Mouse (Mus musculus): Measurements from ENCODE around the gene Cmpk2. TPM values are rescaled to one million over a fixed set of nuclear protein-coding genes. Genes with fewer than 3 reads are reported as not detected.

Cmpk2 gene
- polyA plus RNA-seq, 1 experiment = 43.6 TPM

- Histone ChIP-seq H3K27me3 (ENCODE audit: control insufficient read depth, insufficient read depth, low read length) (no peaks in the 10 kb centered on the region), H3K27ac (ENCODE audit: insufficient read depth, low read depth, low read length) (no peak overlapping the region), H3K4me1 (ENCODE audit: control insufficient read depth, insufficient read depth, insufficient read length, low read length) (no peaks in the 10 kb centered on the region), H3K36me3 (ENCODE audit: control insufficient read depth, insufficient read depth, low read length) (no peaks in the 10 kb centered on the region), H3K4me3 (ENCODE audit: low read depth, low read length) (no peak overlapping the region)
- 85% methylated on average over 4 of the region's 4 CpGs for WGBS
- TF ChIP-seq CTCF (IDR thresholded peaks at IDR 0.05; ENCODE audit: extremely low read depth, insufficient read length, insufficient replicate concordance, low read depth, low read length) = no peak
- no peak for TF ChIP-seq POLR2A (IDR thresholded peaks at IDR 0.05; ENCODE audit: low read depth, low read length)
Measured at GRCm38 (mm10) chr12:26510971-26511370, 42.0 kb downstream of the Cmpk2 start.

- Histone ChIP-seq H3K4me1 (ENCODE audit: control insufficient read depth, insufficient read depth, insufficient read length, low read length) (no peaks in the 10 kb centered on the region), H3K27ac (ENCODE audit: insufficient read depth, low read depth, low read length) (no peak overlapping the region), H3K4me3 (ENCODE audit: low read depth, low read length) (no peak overlapping the region), H3K36me3 (ENCODE audit: control insufficient read depth, insufficient read depth, low read length) (no peaks in the 10 kb centered on the region), H3K27me3 (ENCODE audit: control insufficient read depth, insufficient read depth, low read length) (no peaks in the 10 kb centered on the region)
- TF ChIP-seq CTCF (IDR thresholded peaks at IDR 0.05; ENCODE audit: extremely low read depth, insufficient read length, insufficient replicate concordance, low read depth, low read length) (no peak), POLR2A (IDR thresholded peaks at IDR 0.05; ENCODE audit: low read depth, low read length) (no peak)
- WGBS = 80% methylated on average over 3 of the region's 3 CpGs
Measured at GRCm38 (mm10) chr12:26518206-26518605, 49.2 kb downstream of the Cmpk2 start.

- no peak for TF ChIP-seq POLR2A (IDR thresholded peaks at IDR 0.05; ENCODE audit: low read depth, low read length)
- no peak for TF ChIP-seq CTCF (IDR thresholded peaks at IDR 0.05; ENCODE audit: extremely low read depth, insufficient read length, insufficient replicate concordance, low read depth, low read length)
- H3K36me3 ChIP-seq (ENCODE audit: control insufficient read depth, insufficient read depth, low read length) = no peaks in the 10 kb centered on the region
- 14% methylated on average over 3 of the region's 3 CpGs for WGBS
Measured at GRCm38 (mm10) chr12:26524943-26525697, 56.1 kb downstream of the Cmpk2 start.

GRCm38 (mm10) chr12:26525698-26526026, 56.7 kb downstream of the Cmpk2 start:
- TF ChIP-seq POLR2A (IDR thresholded peaks at IDR 0.05; ENCODE audit: low read depth, low read length) = no peak
- no peak for TF ChIP-seq CTCF (IDR thresholded peaks at IDR 0.05; ENCODE audit: extremely low read depth, insufficient read length, insufficient replicate concordance, low read depth, low read length)
- 23% methylated on average over 5 of the region's 5 CpGs for WGBS

More at GRCm38 (mm10) chr12:26524943-26525697, 56.1 kb downstream of the Cmpk2 start:
- no peak overlapping the region for H3K4me3 ChIP-seq (ENCODE audit: low read depth, low read length)
- H3K27me3 ChIP-seq (ENCODE audit: control insufficient read depth, insufficient read depth, low read length) = no peaks in the 10 kb centered on the region
- no peak overlapping the region for H3K27ac ChIP-seq (ENCODE audit: insufficient read depth, low read depth, low read length)
- H3K4me1 ChIP-seq (ENCODE audit: control insufficient read depth, insufficient read depth, insufficient read length, low read length) = peaks cover 3% of the 10 kb centered on the region; the same call in 1 of the 2 replicates

More at GRCm38 (mm10) chr12:26525698-26526026, 56.7 kb downstream of the Cmpk2 start:
- Histone ChIP-seq H3K4me1 (ENCODE audit: control insufficient read depth, insufficient read depth, insufficient read length, low read length) (peaks cover 3% of the 10 kb centered on the region; the same call in 1 of the 2 replicates), H3K36me3 (ENCODE audit: control insufficient read depth, insufficient read depth, low read length) (no peaks in the 10 kb centered on the region), H3K27ac (ENCODE audit: insufficient read depth, low read depth, low read length) (no peak overlapping the region), H3K4me3 (ENCODE audit: low read depth, low read length) (no peak overlapping the region), H3K27me3 (ENCODE audit: control insufficient read depth, insufficient read depth, low read length) (no peaks in the 10 kb centered on the region)

Other genes starting within 250 kb of the Cmpk2 start
- gene Rnf144a, start 54.0 kb upstream of the Cmpk2 start, polyA plus RNA-seq (2012; rRNA removed) = 2.5 and 3.4 TPM in 2 replicates
- 1.3 and 6.6 TPM in 2 replicates for gene Rsad2, start 12.8 kb upstream of the Cmpk2 start, polyA plus RNA-seq (2012; rRNA removed)

Measured in small intestine, adult 2 months (tissue).